Mouse (Mus musculus) G1E (cell line): Measurements from ENCODE around the gene Nlrx1. TPM values are rescaled to one million over a fixed set of nuclear protein-coding genes. Genes with fewer than 3 reads are reported as not detected.
A peak's percentile ranks its signal among the peaks of the same experiment; 100 is the strongest.

Experiments
- ATAC-seq: 2 replicates; pipeline ENCODE4 v1.8.0; 2016; ENCODE audit warnings: mild to moderate bottlenecking; ENCODE audit not compliant: insufficient number of reproducible peaks, poor library complexity, low FRiP score, severe bottlenecking; ENCODE audit errors: extremely low read depth
- DNase-seq: peaks from one replicate; pipeline ENCODE4 v3.0.0; 2012; ENCODE audit warnings: low spot score
- H3K27me3 ChIP-seq: 2 replicates; pipeline ENCODE4 v1.6.1; 2012; ENCODE audit warnings: mild to moderate bottlenecking, low read length, inconsistent platforms; ENCODE audit not compliant: insufficient read depth
- H3K36me3 ChIP-seq: replicated peaks from 2 replicates; pipeline ENCODE3; 2012; ENCODE audit warnings: mild to moderate bottlenecking, inconsistent platforms
- H3K4me1 ChIP-seq: 2 replicates; pipeline ENCODE4 v1.6.1; 2012; ENCODE audit warnings: low read depth, low read length, inconsistent platforms, mixed read lengths; ENCODE audit not compliant: insufficient read depth
- H3K4me3 ChIP-seq: 2 replicates; pipeline ENCODE4 v1.5.1; 2012; ENCODE audit warnings: low read depth, mild to moderate bottlenecking, inconsistent platforms, low read length, moderate library complexity, mixed read lengths
- H3K9me3 ChIP-seq: replicated peaks from 2 replicates; pipeline ENCODE4 v1.6.1; 2012; ENCODE audit warnings: inconsistent platforms
- CTCF ChIP-seq: IDR thresholded peaks from 2 replicates; pipeline ENCODE4 v1.5.1; 2012; ENCODE audit warnings: low read depth, low read length, inconsistent platforms, mixed read lengths
- GATA1 ChIP-seq: IDR thresholded peaks from 2 replicates; pipeline ENCODE4 v1.6.1; 2012; ENCODE audit warnings: borderline replicate concordance, low read length, inconsistent platforms, mixed read lengths
- GATA2 ChIP-seq: IDR thresholded peaks from 2 replicates; pipeline ENCODE4 v1.6.1; 2012; ENCODE audit warnings: low read depth, low read length, inconsistent platforms, borderline replicate concordance
- POLR2AphosphoS5 ChIP-seq: IDR thresholded peaks from 2 replicates; pipeline ENCODE4 v1.6.1; 2012; ENCODE audit warnings: low read depth, low read length, inconsistent platforms; ENCODE audit not compliant: insufficient replicate concordance
- TAL1 ChIP-seq: conservative IDR thresholded peaks from 2 replicates; pipeline ENCODE4 v1.6.1; 2012; ENCODE audit warnings: low read depth, low read length, inconsistent platforms, mixed read lengths
- polyA plus RNA-seq: library from polyadenylated mRNA; stranded (reverse); fragments of >175 nt; gene quantifications from 2 replicates; pipeline ENCODE4 v1.2.3, GENCODE M21; 2012
- total RNA-seq, 2 experiments: library from RNA; stranded (forward) in 1 of 2; stranded (reverse) in 1 of 2; fragments of 200-1000 nt in 1 of 2; fragments of >200 nt in 1 of 2; fragmentation: Nextera tagmentation in 1 of 2; gene quantifications; 2 replicates each; pipeline ENCODE4 v1.2.3; 2014 to 2017

Nlrx1 gene
- total and polyA plus RNA-seq, 3 experiments, result 0.02 to 0.05 TPM; not detected in 1

DNA sequence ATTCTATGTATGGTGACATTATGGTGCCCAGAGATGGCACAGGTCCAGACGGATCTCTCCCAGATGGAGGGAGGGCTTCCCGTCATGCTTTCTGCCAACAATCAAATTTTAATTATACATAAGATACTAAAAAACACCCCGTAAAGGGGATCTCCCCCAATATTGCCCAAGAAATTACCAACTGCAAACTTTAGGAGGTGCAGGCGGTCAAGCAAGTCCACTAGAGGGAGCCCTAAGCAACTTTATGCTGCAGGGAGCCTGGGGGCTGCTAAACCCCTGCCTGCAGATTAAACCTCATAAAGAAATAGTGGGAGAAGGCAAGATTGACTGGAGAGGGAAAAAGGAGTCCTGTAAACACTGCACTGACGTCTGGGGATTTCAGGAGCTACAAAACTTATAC, 29.0 kb downstream of the Nlrx1 start:
- Histone ChIP-seq H3K9me3 (no peaks in the 10 kb centered on the region), H3K4me3 (no peak overlapping the region), H3K4me1 (peaks cover 25% of the 10 kb centered on the region), H3K36me3 (no peaks in the 10 kb centered on the region), H3K27me3 (peaks cover 31% of the 10 kb centered on the region)
- peak; percentile 43 for DNase-seq
- TF ChIP-seq TAL1, result no peak
- TF ChIP-seq POLR2AphosphoS5, result no peak
- no peak for TF ChIP-seq GATA2
- no peak for TF ChIP-seq GATA1
- TF ChIP-seq CTCF, result peak; percentile 51; the same call in 1 of the 2 replicates
- ATAC-seq, result no peak

DNA sequence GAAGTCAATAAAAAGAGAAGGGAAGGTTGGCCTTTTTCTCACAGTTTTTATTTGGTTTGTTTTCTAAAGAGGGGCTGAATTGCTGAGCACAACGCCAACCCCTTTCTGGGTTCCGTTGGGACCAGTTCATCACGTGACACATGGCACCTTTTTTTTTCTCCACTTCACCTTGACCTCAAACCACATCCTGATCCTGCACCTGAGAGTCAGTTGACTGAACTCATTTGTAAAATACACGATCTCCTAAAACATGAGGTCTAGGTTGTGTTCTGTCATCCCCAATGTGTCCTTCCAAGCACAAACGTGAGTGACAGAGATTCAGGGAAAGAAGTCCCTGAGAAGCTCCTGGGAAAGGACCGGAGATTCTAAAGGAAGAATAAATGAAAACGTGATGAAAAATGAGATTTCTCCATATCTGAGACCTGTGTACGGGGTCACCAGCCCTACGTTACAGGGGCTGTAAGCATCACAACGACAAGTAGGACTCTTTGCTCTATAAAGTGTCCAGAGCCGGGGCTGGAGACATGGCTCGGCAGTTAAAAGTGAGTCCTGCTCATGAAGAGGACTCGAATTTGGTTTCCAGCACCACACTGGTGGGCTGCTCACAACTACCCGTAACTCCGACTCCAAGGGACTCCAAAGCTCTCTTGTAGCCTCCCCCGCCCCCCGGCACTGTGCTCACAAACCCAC, 29.8 kb downstream of the Nlrx1 start:
- Histone ChIP-seq H3K9me3 (no peaks in the 10 kb centered on the region), H3K4me1 (peaks cover 26% of the 10 kb centered on the region), H3K27me3 (peaks cover 31% of the 10 kb centered on the region), H3K36me3 (no peaks in the 10 kb centered on the region), H3K4me3 (no peak overlapping the region)
- no peak for TF ChIP-seq POLR2AphosphoS5
- no peak for DNase-seq
- no peak for ATAC-seq

DNA sequence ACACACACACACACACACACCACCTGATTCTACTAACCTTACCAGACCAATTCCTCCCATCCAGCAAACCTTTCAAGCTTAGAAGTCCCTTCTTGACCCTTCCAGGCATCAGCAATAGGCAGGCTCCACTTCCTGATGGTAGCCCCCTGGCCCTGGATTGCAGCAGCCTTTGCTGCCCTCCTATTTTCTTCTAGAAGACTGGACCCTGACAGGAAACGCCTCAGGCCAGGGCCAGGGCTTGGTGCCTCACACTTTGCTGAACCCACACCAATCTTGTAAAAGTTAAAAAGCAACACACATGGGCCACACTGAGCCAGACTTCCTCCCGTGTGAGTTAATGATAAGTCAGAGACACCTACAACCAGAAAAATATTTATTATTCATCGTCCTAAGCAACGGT, 31.3 kb downstream of the Nlrx1 start:
- Histone ChIP-seq H3K36me3 (no peaks in the 10 kb centered on the region), H3K27me3 (peaks cover 16% of the 10 kb centered on the region), H3K4me3 (no peak overlapping the region), H3K4me1 (peaks cover 27% of the 10 kb centered on the region), H3K9me3 (no peaks in the 10 kb centered on the region)
- TF ChIP-seq TAL1, result no peak
- TF ChIP-seq GATA2, result no peak
- TF ChIP-seq CTCF, result no peak
- ATAC-seq (no peak), DNase-seq (no peak)

DNA sequence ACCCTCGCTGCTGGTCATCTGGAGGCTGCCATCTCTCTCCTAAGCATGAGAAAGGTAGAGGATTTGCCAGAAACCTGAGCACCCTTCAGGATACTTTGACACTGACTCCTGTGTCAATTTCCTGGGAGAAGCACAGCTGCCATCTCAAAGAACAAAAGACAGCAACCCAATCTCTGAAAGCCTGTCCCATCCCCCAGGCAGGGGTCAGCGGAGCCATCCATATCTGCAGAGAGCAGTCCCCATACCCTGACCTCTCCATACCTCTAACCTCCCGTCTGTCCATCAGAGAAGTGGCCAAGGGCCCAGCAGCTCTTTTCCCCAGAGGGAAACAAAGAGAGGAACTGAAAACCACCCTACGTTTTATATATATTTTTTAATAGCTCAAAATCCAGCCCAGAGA, 31.8 kb downstream of the Nlrx1 start:
- H3K27me3 ChIP-seq, result peaks cover 14% of the 10 kb centered on the region
- H3K4me1 ChIP-seq, result peaks cover 32% of the 10 kb centered on the region
- H3K36me3 ChIP-seq, result peaks cover 5% of the 10 kb centered on the region
- ATAC-seq, result no peak
- no peak overlapping the region for H3K4me3 ChIP-seq
- TF ChIP-seq TAL1 (no peak), GATA1 (no peak), GATA2 (no peak), CTCF (no peak)
- H3K9me3 ChIP-seq, result no peaks in the 10 kb centered on the region
- DNase-seq, result no peak

DNA sequence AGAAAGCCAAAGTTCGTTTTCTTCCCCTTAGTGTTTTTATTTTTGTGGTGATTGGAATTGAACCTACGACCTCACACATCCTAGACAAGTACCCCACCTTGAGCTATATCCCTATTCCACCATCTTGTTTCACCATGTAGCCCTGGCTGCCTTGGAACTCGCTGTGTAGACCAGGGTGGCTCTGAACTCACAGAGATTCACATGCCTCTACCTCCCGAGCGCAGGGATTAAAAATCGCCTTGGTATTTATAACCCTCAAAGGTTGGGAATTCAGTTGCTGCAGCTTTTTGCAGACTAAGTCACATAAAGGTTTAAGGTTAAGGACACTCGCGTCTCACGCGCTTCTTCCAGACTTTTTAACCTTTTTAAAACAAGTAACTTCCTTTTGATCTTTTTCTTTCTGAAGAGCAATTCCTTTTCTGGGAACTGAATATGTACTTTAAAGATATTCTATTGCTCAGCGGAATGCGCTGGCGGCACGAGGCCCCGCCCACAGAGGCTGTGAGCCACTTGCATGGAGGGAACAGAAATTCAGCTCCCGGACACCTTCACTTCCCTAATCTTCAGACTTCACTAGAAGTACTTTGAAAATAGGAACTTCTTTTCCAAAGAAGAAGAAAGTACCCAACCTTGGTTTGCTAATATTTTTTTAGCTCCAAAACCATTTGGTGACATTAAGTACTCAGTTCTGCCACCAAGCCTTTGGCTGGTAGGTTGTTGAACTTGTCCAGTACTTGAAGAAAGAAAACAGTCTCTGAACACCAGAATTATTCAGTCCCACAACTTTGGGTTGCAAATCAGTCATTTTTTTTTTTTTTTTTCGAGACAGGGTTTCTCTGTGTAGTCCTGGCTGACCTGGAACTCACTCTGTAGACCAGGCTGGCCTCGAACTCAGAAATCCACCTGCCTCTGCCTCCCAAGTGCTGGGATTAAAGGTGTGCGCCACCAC, 33.6 kb downstream of the Nlrx1 start:
- Histone ChIP-seq H3K4me1 (peaks cover 36% of the 10 kb centered on the region), H3K27me3 (no peaks in the 10 kb centered on the region), H3K36me3 (peaks cover 13% of the 10 kb centered on the region), H3K4me3 (peak overlapping the region; percentile 93), H3K9me3 (no peaks in the 10 kb centered on the region)
- TF ChIP-seq CTCF, result no peak
- no peak for TF ChIP-seq TAL1
- DNase-seq (peak; percentile 66), ATAC-seq (no peak)

DNA sequence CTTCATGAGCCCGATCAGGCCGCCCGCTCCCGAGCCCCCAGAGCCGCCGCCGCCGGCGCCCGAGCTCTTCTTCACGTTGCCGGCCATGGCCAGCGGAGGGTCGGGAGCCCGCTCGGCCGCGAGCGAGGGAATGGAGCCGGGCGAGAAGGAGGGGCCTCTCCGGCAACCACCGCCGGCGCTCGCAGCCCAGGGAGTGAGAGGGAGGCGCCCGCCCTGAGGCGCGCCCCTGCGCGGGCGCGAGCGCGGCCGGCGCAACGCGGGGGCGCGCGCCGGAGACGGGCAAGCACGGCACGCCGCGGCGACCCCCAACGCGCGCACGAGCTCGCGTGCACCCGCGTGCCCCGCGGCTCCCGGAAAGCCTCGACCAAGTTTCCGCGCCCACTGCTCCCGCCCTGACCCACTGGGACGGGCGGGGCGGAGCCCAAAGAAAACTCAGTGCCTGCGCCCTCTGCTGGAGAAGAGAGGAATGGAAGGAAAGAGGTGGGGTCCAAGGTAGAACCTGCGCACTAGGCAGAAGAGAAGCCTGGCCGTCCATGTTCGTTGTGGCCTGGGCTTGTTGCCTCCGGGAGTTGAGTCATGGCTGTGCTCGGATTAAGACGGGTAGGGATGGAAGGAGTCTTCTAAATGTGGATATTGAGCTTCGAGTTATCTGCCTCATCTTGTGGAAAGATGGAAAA, 34.5 kb downstream of the Nlrx1 start, which contains the start of gene Cbl:
Gene Cbl (minus strand): TSS at position 248 of the 677 bp plus-strand sequence.
- Histone ChIP-seq H3K4me1 (peaks cover 41% of the 10 kb centered on the region), H3K27me3 (no peaks in the 10 kb centered on the region), H3K36me3 (peaks cover 20% of the 10 kb centered on the region), H3K4me3 (peak within 1 kb of the TSS; percentile 93), H3K9me3 (no peaks in the 10 kb centered on the region)
- peak; percentile 89 for DNase-seq
- ATAC-seq, result peak; percentile 89
- TF ChIP-seq GATA1 (no peak), CTCF (peak; percentile 76)
